Mouse (Mus musculus) liver, postnatal 0 days (tissue): ENCODE measurements at regions not wholly inside any gene's neighbourhood (a gene's known extent, or its start where the extent isn't known, plus 50 kb on each side); places are given as distances from the start of the nearest gene placed in this dataset.
A peak's percentile ranks its signal among the peaks of the same experiment; 100 is the strongest.

ENCODE experiments used
- ATAC-seq: fragments of 200-750 bp; cut with Nextera tagmentation; 2 replicates; pipeline ENCODE4 v1.8.0; 2017; ENCODE audit warnings: mild to moderate bottlenecking, moderate library complexity
- DNase-seq: peaks from one replicate; pipeline ENCODE4 v3.0.0-alpha.2; 2016
- H3K27ac ChIP-seq: fragments of 300-500 bp; sonication (generic); 2 replicates; pipeline ENCODE4 v1.5.1; 2014; ENCODE audit warnings: antibody characterized with exemption, moderate library complexity, mild to moderate bottlenecking, low read depth
- H3K27me3 ChIP-seq: fragments of 300-500 bp; sonication (generic); 2 replicates; pipeline ENCODE4 v1.6.1; 2014; ENCODE audit warnings: low read length, control low read depth, mixed read lengths; ENCODE audit not compliant: insufficient read depth
- H3K36me3 ChIP-seq: fragments of 300-500 bp; sonication (generic); replicated peaks from 2 replicates; pipeline ENCODE4 v1.6.1; 2014; ENCODE audit warnings: mild to moderate bottlenecking, control low read depth, low read length, moderate library complexity, mixed read lengths; ENCODE audit not compliant: insufficient read depth
- H3K4me1 ChIP-seq: fragments of 300-500 bp; sonication (generic); 2 replicates; pipeline ENCODE4 v1.6.1; 2014; ENCODE audit warnings: antibody characterized with exemption, mild to moderate bottlenecking, control low read depth; ENCODE audit not compliant: insufficient read depth
- H3K4me2 ChIP-seq: fragments of 300-500 bp; sonication (generic); 2 replicates; pipeline ENCODE4 v1.6.1; 2014; ENCODE audit warnings: low read depth, mild to moderate bottlenecking, low read length, moderate library complexity, mixed read lengths
- H3K4me3 ChIP-seq: fragments of 300-500 bp; sonication (generic); 2 replicates; pipeline ENCODE4 v1.5.1; 2014; ENCODE audit warnings: low read depth, low read length
- H3K9ac ChIP-seq: fragments of 300-500 bp; sonication (generic); replicated peaks from 2 replicates; pipeline ENCODE4 v1.6.1; 2014; ENCODE audit warnings: mild to moderate bottlenecking, moderate library complexity
- H3K9me3 ChIP-seq: fragments of 300-500 bp; sonication (generic); 2 replicates; pipeline ENCODE4 v1.6.1; 2016; ENCODE audit warnings: mild to moderate bottlenecking, control low read depth, low read length, mixed read lengths
- CTCF ChIP-seq: sonication (generic); IDR thresholded peaks from 2 replicates; pipeline ENCODE4 v1.5.1; 2016; ENCODE audit warnings: antibody characterized with exemption, low read depth
- EP300 ChIP-seq: IDR thresholded peaks from 2 replicates; pipeline ENCODE4 v1.6.1; 2016; ENCODE audit warnings: antibody characterized with exemption, low read depth, mild to moderate bottlenecking
- WGBS: fragments of 180-500 bp; shearing (Covaris S2); extraction: QIAGEN DNeasy Blood & Tissue Kit; methylation state at CpG from one replicate; pipeline ENCODE4 v1.1.7; 2014; ENCODE audit not compliant: insufficient replicate concordance; 5-methylcytosine and 5-hydroxymethylcytosine counted together

DNA sequence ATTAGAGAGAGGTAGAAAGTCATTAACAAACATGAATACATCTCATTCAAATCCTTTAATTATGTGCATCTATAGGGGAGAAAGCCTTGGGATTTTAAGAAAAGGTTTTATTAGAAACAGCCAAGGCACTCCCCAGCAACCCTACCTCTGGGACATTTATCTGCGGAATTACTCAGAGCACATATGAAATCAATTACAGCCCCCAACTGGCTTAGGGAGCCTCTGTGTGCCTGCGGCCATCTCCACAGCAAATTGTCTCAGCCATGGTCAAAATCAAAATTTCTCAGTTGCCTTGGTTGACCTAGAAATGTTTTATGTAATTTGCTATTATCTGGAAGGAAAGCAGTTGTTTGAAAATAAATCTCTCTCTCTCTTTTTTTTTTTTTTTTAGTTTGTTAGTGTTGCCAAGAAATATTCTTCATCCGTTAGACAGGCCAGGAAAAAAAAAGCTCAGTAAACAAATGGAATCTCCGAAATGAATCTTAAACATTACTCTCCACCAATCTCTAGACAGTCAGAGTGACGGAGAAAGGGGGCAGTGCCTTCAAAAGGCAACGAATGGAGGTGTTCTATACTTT, 110.0 kb upstream of the Lpar1 start:
- no peak for TF ChIP-seq EP300
- TF ChIP-seq CTCF, result no peak
- Histone ChIP-seq H3K4me2 (no peak overlapping the region), H3K4me3 (no peak overlapping the region), H3K36me3 (no peaks in the 10 kb centered on the region), H3K9me3 (no peaks in the 10 kb centered on the region), H3K9ac (no peak overlapping the region), H3K4me1 (no peaks in the 10 kb centered on the region), H3K27me3 (no peaks in the 10 kb centered on the region), H3K27ac (no peak overlapping the region)
- DNase-seq (no peak), ATAC-seq (no peak)
- WGBS, result 69% methylated on average over 6 of the region's 6 CpGs

GRCm38 (mm10) chr4:58661781-58662293, 108.1 kb upstream of the Lpar1 start:
- H3K27ac ChIP-seq, result no peak overlapping the region
- ATAC-seq (no peak), DNase-seq (no peak)
- H3K4me3 ChIP-seq, result no peak overlapping the region
- H3K9ac ChIP-seq, result no peak overlapping the region
- H3K9me3 ChIP-seq, result no peaks in the 10 kb centered on the region
- no peaks in the 10 kb centered on the region for H3K27me3 ChIP-seq
- no peak overlapping the region for H3K4me2 ChIP-seq
- 77% methylated on average over 4 of the region's 4 CpGs for WGBS
- no peaks in the 10 kb centered on the region for H3K4me1 ChIP-seq
- no peak for TF ChIP-seq CTCF
- no peak for TF ChIP-seq EP300
- H3K36me3 ChIP-seq, result no peaks in the 10 kb centered on the region

DNA sequence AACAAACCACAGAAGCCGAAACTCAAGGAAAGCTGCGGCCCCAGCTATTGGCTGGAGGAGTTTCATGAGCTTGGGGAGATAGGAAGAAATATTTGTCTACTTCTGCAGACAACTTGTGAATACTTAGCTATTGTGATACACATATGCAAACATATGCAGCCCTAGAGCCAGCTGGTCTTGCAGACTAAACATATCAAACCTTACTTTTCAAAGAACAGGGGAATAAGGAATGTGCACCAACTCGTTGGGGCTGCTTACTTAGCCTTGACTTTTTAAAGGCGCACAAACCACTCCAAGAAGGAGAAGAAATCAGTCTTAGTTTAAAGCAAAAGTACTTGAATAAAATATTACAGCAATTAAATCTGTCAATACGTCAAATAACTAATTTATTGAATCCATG, 106.8 kb upstream of the Lpar1 start:
- no peak overlapping the region for H3K4me3 ChIP-seq
- TF ChIP-seq EP300, result no peak
- no peak for TF ChIP-seq CTCF
- H3K4me2 ChIP-seq, result no peak overlapping the region
- WGBS, result 63% methylated on average over 5 of the region's 5 CpGs
- ATAC-seq, result no peak
- no peaks in the 10 kb centered on the region for H3K36me3 ChIP-seq
- no peak for DNase-seq
- H3K27ac ChIP-seq, result no peak overlapping the region
- no peaks in the 10 kb centered on the region for H3K4me1 ChIP-seq
- H3K27me3 ChIP-seq, result no peaks in the 10 kb centered on the region
- no peaks in the 10 kb centered on the region for H3K9me3 ChIP-seq
- H3K9ac ChIP-seq, result no peak overlapping the region

GRCm38 (mm10) chr4:58658206-58658605, 104.5 kb upstream of the Lpar1 start:
- 76% methylated on average over 6 of the region's 6 CpGs for WGBS
- H3K27me3 ChIP-seq, result no peaks in the 10 kb centered on the region
- DNase-seq (no peak), ATAC-seq (no peak)
- H3K36me3 ChIP-seq, result no peaks in the 10 kb centered on the region
- no peak overlapping the region for H3K27ac ChIP-seq
- no peaks in the 10 kb centered on the region for H3K9me3 ChIP-seq
- H3K4me3 ChIP-seq, result no peak overlapping the region
- no peak overlapping the region for H3K4me2 ChIP-seq
- no peak overlapping the region for H3K9ac ChIP-seq
- H3K4me1 ChIP-seq, result no peaks in the 10 kb centered on the region
- TF ChIP-seq EP300 (no peak), CTCF (no peak)

GRCm38 (mm10) chr4:58647761-58648295, 94.1 kb upstream of the Lpar1 start:
- WGBS, result 17% methylated on average over 2 of the region's 2 CpGs
- no peak overlapping the region for H3K9ac ChIP-seq
- ATAC-seq, result no peak

DNA sequence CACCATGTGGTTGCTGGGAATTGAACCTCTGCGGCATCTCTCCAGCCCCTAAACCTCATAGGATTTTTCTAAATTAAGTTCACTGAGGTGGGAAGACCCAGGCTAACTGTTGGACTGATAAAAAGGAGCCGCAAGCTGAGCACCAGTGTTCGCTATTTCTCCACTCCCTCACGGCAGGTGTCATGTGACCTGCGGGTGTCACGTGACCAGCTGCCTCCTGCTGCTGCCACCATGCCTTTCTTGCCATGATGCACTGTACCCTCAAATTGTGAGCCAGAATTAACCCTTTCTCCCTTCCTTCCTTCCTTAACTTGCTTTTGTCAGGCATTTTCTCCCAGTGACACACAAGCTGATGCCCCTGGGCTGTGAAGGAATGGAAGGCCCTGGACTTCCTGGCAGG, 93.1 kb upstream of the Lpar1 start:
- Histone ChIP-seq H3K4me2 (no peak overlapping the region), H3K4me1 (no peaks in the 10 kb centered on the region), H3K9me3 (no peaks in the 10 kb centered on the region), H3K27me3 (no peaks in the 10 kb centered on the region), H3K4me3 (no peak overlapping the region), H3K9ac (no peak overlapping the region), H3K27ac (no peak overlapping the region), H3K36me3 (no peaks in the 10 kb centered on the region)
- DNase-seq, result no peak
- no peak for ATAC-seq
- WGBS, result 79% methylated on average over 6 of the region's 6 CpGs
- no peak for TF ChIP-seq EP300
- TF ChIP-seq CTCF, result no peak

More at GRCm38 (mm10) chr4:58647761-58648295, 94.1 kb upstream of the Lpar1 start:
- no peak overlapping the region for H3K4me3 ChIP-seq
- no peaks in the 10 kb centered on the region for H3K9me3 ChIP-seq
- no peak for DNase-seq
- H3K27ac ChIP-seq, result no peak overlapping the region
- no peak overlapping the region for H3K4me2 ChIP-seq
- TF ChIP-seq CTCF (no peak), EP300 (0 out of 2 replicates have a peak, but pooled peaks have one; percentile 16)
- no peaks in the 10 kb centered on the region for H3K36me3 ChIP-seq
- no peaks in the 10 kb centered on the region for H3K4me1 ChIP-seq
- H3K27me3 ChIP-seq, result no peaks in the 10 kb centered on the region

DNA sequence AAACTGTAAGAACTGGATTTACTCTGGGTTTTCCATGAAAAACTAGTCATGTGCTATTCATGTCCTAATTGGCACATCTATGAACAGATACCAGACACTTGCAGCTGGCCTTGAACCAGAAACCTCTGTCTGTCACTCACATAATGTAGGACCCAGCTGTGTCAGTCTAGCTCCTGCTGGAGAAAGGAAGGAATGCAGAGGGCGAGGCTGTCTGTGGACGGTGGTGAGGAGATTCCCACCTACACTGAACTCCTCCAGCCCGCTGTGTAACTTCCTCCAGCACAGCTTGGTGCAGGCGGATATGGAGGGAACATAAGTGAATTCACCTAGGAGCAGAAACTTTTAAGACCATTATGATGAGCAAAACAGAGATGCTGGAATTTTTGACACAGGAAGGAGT, 89.7 kb upstream of the Lpar1 start:
- Histone ChIP-seq H3K4me3 (no peak overlapping the region), H3K9me3 (no peaks in the 10 kb centered on the region), H3K27me3 (no peaks in the 10 kb centered on the region), H3K4me2 (no peak overlapping the region), H3K36me3 (no peaks in the 10 kb centered on the region), H3K27ac (no peak overlapping the region), H3K4me1 (no peaks in the 10 kb centered on the region), H3K9ac (no peak overlapping the region)
- TF ChIP-seq CTCF, result no peak
- no peak for TF ChIP-seq EP300
- ATAC-seq (no peak), DNase-seq (no peak)
- WGBS, result 42% methylated on average over 4 of the region's 4 CpGs
